In genomic region chr1:171043594-171044153, GRCm38 (mm10) we compare ENCODE assay signal across 8 mouse cellular contexts. TPM values are rescaled to one million over a fixed set of nuclear protein-coding genes. Genes with fewer than 3 reads are reported as not detected.
A peak's percentile ranks its signal among the peaks of the same experiment; 100 is the strongest.
DNase-seq lines count a peak whose midpoint lies in the region; ATAC-seq and TF ChIP-seq lines count a peak whose summit lies in the region.

No protein-coding gene starts in this region.

- no peak overlapping the region for H3K9ac ChIP-seq in kidney, postnatal 0 days (ENCODE audit: low read depth, low read length)
- no peak overlapping the region; the same call in 1 of the 2 replicates for H3K9ac ChIP-seq in hindbrain, embryonic 16.5 days (ENCODE audit: low read depth, low read length)
- peak overlapping the region; percentile 72 for H3K9ac ChIP-seq in midbrain, embryonic 16.5 days (ENCODE audit: low read depth, low read length)

- H3K9me3 ChIP-seq in kidney, postnatal 0 days (replicated peaks; ENCODE audit: low read length): no peaks in the 10 kb centered on the region
- H3K9me3 ChIP-seq in hindbrain, embryonic 16.5 days (ENCODE audit: control insufficient read depth, low read length): no peaks in the 10 kb centered on the region
- no peaks in the 10 kb centered on the region for H3K9me3 ChIP-seq in midbrain, embryonic 16.5 days (replicated peaks; ENCODE audit: control insufficient read depth, low read length, poor library complexity, severe bottlenecking)

- no peak for DNase-seq in kidney, postnatal 0 days (ENCODE audit: low spot score)
- no peak for DNase-seq in kidney, adult 18-20 months
- DNase-seq in thymus, adult 18-20 months: no peak
- DNase-seq in layer of hippocampus, postnatal 25 days (ENCODE audit: extremely low spot score in 1 of 2, low spot score in 1 of 2): no peak
- DNase-seq in thymus, postnatal 4 days: no peak

- H3K36me3 ChIP-seq in kidney, postnatal 0 days (ENCODE audit: insufficient read depth, low read length): no peaks in the 10 kb centered on the region
- no peaks in the 10 kb centered on the region for H3K36me3 ChIP-seq in hindbrain, embryonic 16.5 days (ENCODE audit: control insufficient read depth, insufficient read depth, low read length)
- no peaks in the 10 kb centered on the region for H3K36me3 ChIP-seq in midbrain, embryonic 16.5 days (ENCODE audit: control insufficient read depth, insufficient read depth, low read length)

- no peaks in the 10 kb centered on the region for H3K27me3 ChIP-seq in kidney, postnatal 0 days (ENCODE audit: insufficient read depth, low read length)
- no peaks in the 10 kb centered on the region for H3K27me3 ChIP-seq in hindbrain, embryonic 16.5 days (replicated peaks; ENCODE audit: control insufficient read depth, insufficient read depth, low read length)
- no peaks in the 10 kb centered on the region for H3K27me3 ChIP-seq in midbrain, embryonic 16.5 days (ENCODE audit: control insufficient read depth, insufficient read depth, low read depth, low read length)

- H3K27ac ChIP-seq in kidney, postnatal 0 days: peak overlapping the region; percentile 65; the same call in 1 of the 2 replicates
- H3K27ac ChIP-seq in bone marrow macrophage, adult 2 months (ENCODE audit: insufficient read depth, low read depth, low read length): no peak overlapping the region
- H3K27ac ChIP-seq in hindbrain, embryonic 16.5 days (ENCODE audit: low read depth, low read length): peak overlapping the region; percentile 92
- peak overlapping the region; percentile 91 for H3K27ac ChIP-seq in midbrain, embryonic 16.5 days (ENCODE audit: low read length)

- H3K4me3 ChIP-seq in kidney, postnatal 0 days (replicated peaks; ENCODE audit: low read depth, low read length): peak overlapping the region; percentile 54
- H3K4me3 ChIP-seq in bone marrow macrophage, adult 2 months (ENCODE audit: insufficient read depth, low read length): peak overlapping the region; percentile 73
- peak overlapping the region; percentile 68 for H3K4me3 ChIP-seq in hindbrain, embryonic 16.5 days (ENCODE audit: low read length)
- peak overlapping the region; percentile 74 for H3K4me3 ChIP-seq in midbrain, embryonic 16.5 days (ENCODE audit: low read depth, low read length)

- H3K4me2 ChIP-seq in kidney, postnatal 0 days (ENCODE audit: low read length): peak overlapping the region; percentile 46; the same call in 1 of the 2 replicates
- peak overlapping the region; percentile 60 for H3K4me2 ChIP-seq in hindbrain, embryonic 16.5 days (ENCODE audit: low read length)
- peak overlapping the region; percentile 53 for H3K4me2 ChIP-seq in midbrain, embryonic 16.5 days (ENCODE audit: low read length)

- H3K4me1 ChIP-seq in kidney, postnatal 0 days (replicated peaks; ENCODE audit: insufficient read depth, low read length): no peaks in the 10 kb centered on the region
- H3K4me1 ChIP-seq in bone marrow macrophage, adult 2 months (ENCODE audit: control insufficient read depth, insufficient read depth, low read length): no peaks in the 10 kb centered on the region; the same call in none of the 2 replicates
- peaks cover 2% of the 10 kb centered on the region; the same call in 1 of the 2 replicates for H3K4me1 ChIP-seq in hindbrain, embryonic 16.5 days (ENCODE audit: control insufficient read depth, insufficient read depth, low read depth, low read length)
- peaks cover 4% of the 10 kb centered on the region; the same call in 1 of the 2 replicates for H3K4me1 ChIP-seq in midbrain, embryonic 16.5 days (ENCODE audit: control insufficient read depth, insufficient read depth, low read length)

- no peak for TF ChIP-seq POLR2A in bone marrow macrophage, adult 2 months (IDR thresholded peaks at IDR 0.05; ENCODE audit: borderline replicate concordance, low read depth, low read length)

- WGBS in kidney, postnatal 0 days: 76% methylated on average over 3 of the region's 3 CpGs
- WGBS in hindbrain, embryonic 16.5 days: 73% methylated on average over 3 of the region's 3 CpGs
- WGBS in midbrain, embryonic 16.5 days: 63% methylated on average over 3 of the region's 3 CpGs

- TF ChIP-seq CTCF in kidney, postnatal 0 days (IDR thresholded peaks at IDR 0.05; ENCODE audit: low read depth): peak; percentile 42; the same call in 1 of the 2 replicates
- TF ChIP-seq CTCF in bone marrow macrophage, adult 2 months (IDR thresholded peaks at IDR 0.05; ENCODE audit: low read depth, low read length): no peak

- ATAC-seq in kidney, postnatal 0 days (replicated peaks; ENCODE audit: low FRiP score, low read depth): no peak
- no peak for ATAC-seq in hindbrain, embryonic 16.5 days
- ATAC-seq in midbrain, embryonic 16.5 days: no peak

RNA-seq across cellular contexts. Expression of gene Fcgr3, which starts 21.1 kb away (rescaled TPM):
- polyA plus RNA-seq in kidney, postnatal 0 days (2015; fragmentation: Nextera tagmentation; extraction: Ambion mirVana): 12.1 and 13.2 TPM in 2 replicates
- 1,121 and 1,154 TPM in 2 replicates for polyA plus RNA-seq in bone marrow macrophage, adult 2 months (2012; ENCODE audit: insufficient read depth, insufficient read length, missing spikeins)
- polyA plus RNA-seq in hindbrain, embryonic 16.5 days (2015; fragmentation: Nextera tagmentation; extraction: Ambion mirVana): 9.8 and 11.5 TPM in 2 replicates
- 6.8 and 9.0 TPM in 2 replicates for polyA plus RNA-seq in midbrain, embryonic 16.5 days (2015; fragmentation: Nextera tagmentation; extraction: Ambion mirVana)
- 10 to 100 TPM; 12.1 to 14.0 TPM for total RNA-seq in layer of hippocampus, postnatal 25 days (2021)

RNA-seq across cellular contexts. Expression of gene Fcgr4, which starts 25.0 kb away (rescaled TPM):
- 2.0 and 2.3 TPM in 2 replicates for polyA plus RNA-seq in kidney, postnatal 0 days (2015; fragmentation: Nextera tagmentation; extraction: Ambion mirVana)
- polyA plus RNA-seq in bone marrow macrophage, adult 2 months (2012; ENCODE audit: insufficient read depth, insufficient read length, missing spikeins): 84.3 and 86.6 TPM in 2 replicates
- 0.20 and 0.40 TPM in 2 replicates for polyA plus RNA-seq in hindbrain, embryonic 16.5 days (2015; fragmentation: Nextera tagmentation; extraction: Ambion mirVana)
- polyA plus RNA-seq in midbrain, embryonic 16.5 days (2015; fragmentation: Nextera tagmentation; extraction: Ambion mirVana): 0.14 and 0.16 TPM in 2 replicates
- total RNA-seq in layer of hippocampus, postnatal 25 days (2021): under 1 TPM in 1 of 2 experiments, not detected in 1; 0.22 TPM

Comparison
In these comparisons a context has a peak if more than half of its experiments do, and no peak if none do; other contexts are left out.
1. RNA of gene Fcgr3, which starts 21.1 kb away (polyA plus RNA-seq): 1,121 to 1,154 TPM in bone marrow macrophage, adult 2 months; 12.1 to 13.2 TPM in kidney, postnatal 0 days, 9.8 to 11.5 TPM in hindbrain, embryonic 16.5 days and 6.8 to 9.0 TPM in midbrain, embryonic 16.5 days; every median in the first group is over 10 times any median in the second.
2. RNA of gene Fcgr4, which starts 25.0 kb away (polyA plus RNA-seq): 84.3 to 86.6 TPM in bone marrow macrophage, adult 2 months; 2.0 to 2.3 TPM in kidney, postnatal 0 days, 0.20 to 0.40 TPM in hindbrain, embryonic 16.5 days and 0.14 to 0.16 TPM in midbrain, embryonic 16.5 days; every median in the first group is over 10 times any median in the second.
3. Peak in every context shown above with its lines, with median percentiles within 50 percentile points of each other: H3K4me2 ChIP-seq and H3K4me3 ChIP-seq.